In the genomic region with DNA sequence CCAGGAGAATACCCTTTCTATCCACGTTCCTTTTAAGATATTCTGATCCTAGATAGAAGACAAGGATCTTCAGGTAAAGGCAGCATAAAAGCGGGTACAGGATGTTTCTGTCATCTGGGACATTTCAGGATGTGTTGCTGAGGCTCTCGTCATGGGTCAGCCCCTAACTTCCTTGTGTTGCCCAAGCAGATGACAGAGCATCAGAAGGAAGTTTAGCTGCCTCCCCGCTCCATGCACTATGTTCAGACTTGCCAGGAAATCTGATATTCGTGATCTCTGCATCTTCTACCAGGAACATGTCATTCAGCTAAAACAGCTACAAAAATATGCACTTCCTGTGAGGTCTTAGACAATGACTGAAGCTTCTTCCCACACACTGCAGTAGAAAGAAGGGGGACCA, we compare ENCODE assay signal across 26 mouse cellular contexts.
DNase-seq lines count a peak whose midpoint lies in the region; ATAC-seq and TF ChIP-seq lines count a peak whose summit lies in the region.
"Had no signal": no experiment of that assay in that cellular context is flagged by ENCODE, and none has a peak within 500 bp of the region (broad histone marks: within the 10 kb centered on the region; RNA-seq: fewer than 3 reads in every experiment).

No protein-coding gene starts in this region.

- H3K9ac ChIP-seq in midbrain, embryonic 13.5 days (replicated peaks), result no peak overlapping the region
- no peak overlapping the region for H3K9ac ChIP-seq in hindbrain, postnatal 0 days (replicated peaks; ENCODE audit: low read length)
- H3K9ac ChIP-seq: embryonic facial prominence, embryonic 12.5 days; heart, embryonic 15.5 days; hindbrain, embryonic 13.5 days; intestine, embryonic 15.5 days had no signal

- H3K9me3 ChIP-seq in megakaryocyte, embryonic 14.5 days, result no peaks in the 10 kb centered on the region
- H3K9me3 ChIP-seq in midbrain, embryonic 13.5 days, result no peaks in the 10 kb centered on the region
- no peaks in the 10 kb centered on the region for H3K9me3 ChIP-seq in hindbrain, postnatal 0 days (ENCODE audit: low read length)
- H3K9me3 ChIP-seq: embryonic facial prominence, embryonic 12.5 days; forebrain, embryonic 10.5 days; heart, embryonic 15.5 days; hindbrain, embryonic 13.5 days; intestine, embryonic 15.5 days had no signal

- peak overlapping the region; percentile 33 for H3K4me3 ChIP-seq in megakaryocyte, embryonic 14.5 days (replicated peaks)
- no peak overlapping the region for H3K4me3 ChIP-seq in midbrain, embryonic 13.5 days (replicated peaks)
- no peak overlapping the region for H3K4me3 ChIP-seq in hindbrain, postnatal 0 days (ENCODE audit: low read length)
- H3K4me3 ChIP-seq: embryonic facial prominence, embryonic 12.5 days; erythroblast, embryonic 14.5 days; forebrain, embryonic 10.5 days; heart, embryonic 15.5 days; hindbrain, embryonic 13.5 days; intestine, embryonic 15.5 days had no signal

- H3K4me1 ChIP-seq in megakaryocyte, embryonic 14.5 days, result peaks cover 76% of the 10 kb centered on the region
- H3K4me1 ChIP-seq in midbrain, embryonic 13.5 days (replicated peaks), result no peaks in the 10 kb centered on the region
- H3K4me1 ChIP-seq in hindbrain, postnatal 0 days (ENCODE audit: insufficient read depth, low read length), result no peaks in the 10 kb centered on the region
- H3K4me1 ChIP-seq: embryonic facial prominence, embryonic 12.5 days; forebrain, embryonic 10.5 days; heart, embryonic 15.5 days; hindbrain, embryonic 13.5 days; intestine, embryonic 15.5 days had no signal

- H3K4me2 ChIP-seq in midbrain, embryonic 13.5 days (replicated peaks), result no peak overlapping the region
- no peak overlapping the region for H3K4me2 ChIP-seq in hindbrain, postnatal 0 days (ENCODE audit: low read depth, low read length)
- H3K4me2 ChIP-seq: embryonic facial prominence, embryonic 12.5 days; heart, embryonic 11.5 days; heart, embryonic 15.5 days; hindbrain, embryonic 13.5 days; intestine, embryonic 15.5 days had no signal

- peaks cover 88% of the 10 kb centered on the region for H3K36me3 ChIP-seq in megakaryocyte, embryonic 14.5 days (replicated peaks; ENCODE audit: low read length)
- no peaks in the 10 kb centered on the region for H3K36me3 ChIP-seq in midbrain, embryonic 13.5 days
- no peaks in the 10 kb centered on the region for H3K36me3 ChIP-seq in hindbrain, postnatal 0 days (ENCODE audit: insufficient read depth, low read length)
- H3K36me3 ChIP-seq: embryonic facial prominence, embryonic 12.5 days; forebrain, embryonic 10.5 days; heart, embryonic 15.5 days; hindbrain, embryonic 13.5 days; intestine, embryonic 15.5 days had no signal

- DNase-seq in frontal cortex, postnatal 25 days (ENCODE audit: low spot score in 2 of 2), result no peak
- peak; percentile 62 for DNase-seq in 416B (ENCODE audit: low read depth)
- no peak for DNase-seq in hindbrain, postnatal 0 days (ENCODE audit: low spot score)
- DNase-seq: adrenal gland, postnatal 14 days; cerebellum, adult 2 months; cerebellum, postnatal 10 days; embryo, embryonic 11 days; gastrocnemius, postnatal 10 days; heart, adult 18-20 months; heart, postnatal 14 days had no signal

- H3K27ac ChIP-seq in midbrain, embryonic 13.5 days, result no peak overlapping the region
- H3K27ac ChIP-seq in hindbrain, postnatal 0 days, result no peak overlapping the region
- H3K27ac ChIP-seq: embryonic facial prominence, embryonic 12.5 days; forebrain, embryonic 10.5 days; heart, embryonic 15.5 days; hindbrain, embryonic 13.5 days; intestine, embryonic 15.5 days had no signal

- H3K27me3 ChIP-seq in megakaryocyte, embryonic 14.5 days (replicated peaks), result no peaks in the 10 kb centered on the region
- H3K27me3 ChIP-seq in midbrain, embryonic 13.5 days, result no peaks in the 10 kb centered on the region
- no peaks in the 10 kb centered on the region for H3K27me3 ChIP-seq in hindbrain, postnatal 0 days (ENCODE audit: insufficient read depth, low read length)
- H3K27me3 ChIP-seq: CH12.LX; embryonic facial prominence, embryonic 12.5 days; heart, embryonic 15.5 days; hindbrain, embryonic 13.5 days; intestine, embryonic 15.5 days; Patski had no signal

- no peak for TF ChIP-seq CTCF in hindbrain, postnatal 0 days (IDR thresholded peaks at IDR 0.05; ENCODE audit: low read depth)

- 75% methylated on average over 5 of the region's 5 CpGs for WGBS in midbrain, embryonic 13.5 days
- 82% methylated on average over 5 of the region's 5 CpGs for WGBS in hindbrain, postnatal 0 days

- peak; percentile 50 for ATAC-seq in frontal cortex, adult (ENCODE audit: low TSS enrichment)
- peak; percentile 50; the same call in 1 of the 2 replicates for ATAC-seq in common myeloid progenitor, adult 5-6 weeks (replicated peaks; ENCODE audit: low read depth, poor library complexity, severe bottlenecking)
- ATAC-seq in erythroblast, adult 5-6 weeks (replicated peaks; ENCODE audit: low FRiP score, poor library complexity, severe bottlenecking), result no peak
- ATAC-seq in midbrain, embryonic 13.5 days, result no peak
- ATAC-seq in hindbrain, postnatal 0 days, result no peak
- ATAC-seq: activated CD4-positive, CD25-positive, alpha-beta regulatory T cell, adult 4 months; forebrain, embryonic 14.5 days; intestine, embryonic 15.5 days; Patski had no signal

Comparison
In these comparisons a context has a peak if more than half of its experiments do, and no peak if none do; other contexts are left out.
1. ATAC-seq: peak in frontal cortex, adult (single experiment) and common myeloid progenitor, adult 5-6 weeks (single experiment); none in erythroblast, adult 5-6 weeks (single experiment), midbrain, embryonic 13.5 days (single experiment) and hindbrain, postnatal 0 days (single experiment).